14 mouse cellular contexts compared by ENCODE assay signal in the genomic region with DNA sequence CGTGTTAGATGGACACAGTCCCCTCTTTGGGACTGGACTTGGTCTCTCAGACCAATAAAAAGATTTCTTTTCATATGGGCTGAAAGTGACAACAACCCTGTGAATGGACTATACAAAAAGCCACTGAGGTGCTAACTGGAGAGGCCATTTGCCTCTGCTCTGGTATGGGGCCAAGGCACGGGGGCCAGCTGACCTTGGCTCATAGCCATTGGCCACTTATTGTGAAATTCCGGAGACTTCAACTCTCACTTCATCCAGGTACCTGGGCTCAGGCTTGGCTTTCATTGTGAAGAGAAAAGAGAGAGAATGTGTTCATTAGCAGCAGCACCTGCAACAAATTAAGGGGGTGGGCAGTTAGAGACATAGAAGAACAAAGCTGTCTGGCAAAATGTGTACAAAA.
"Had no signal": no experiment of that assay in that cellular context is flagged by ENCODE, and none has a peak within 500 bp of the region (broad histone marks: within the 10 kb centered on the region; RNA-seq: fewer than 3 reads in every experiment).

No protein-coding gene starts in this region.

- H3K4me3 ChIP-seq: left cerebral cortex, adult 2 months; limb, embryonic 15.5 days; liver, embryonic 15.5 days; lung, embryonic 15.5 days; midbrain, embryonic 12.5 days had no signal

- H3K36me3 ChIP-seq: limb, embryonic 15.5 days; liver, embryonic 15.5 days; lung, embryonic 15.5 days had no signal

- H3K9ac ChIP-seq: limb, embryonic 15.5 days; liver, embryonic 15.5 days; lung, embryonic 15.5 days; midbrain, embryonic 12.5 days had no signal

- DNase-seq: kidney, adult 8-10 months; kidney, postnatal 25 days; lung, postnatal 4 days; right cerebral cortex, postnatal 25 days; thymus, adult 2 months; thymus, postnatal 36 days had no signal

- H3K9me3 ChIP-seq: limb, embryonic 15.5 days; liver, embryonic 15.5 days; lung, embryonic 15.5 days; midbrain, embryonic 12.5 days had no signal

- H3K27ac ChIP-seq: left cerebral cortex, adult 2 months; limb, embryonic 15.5 days; liver, embryonic 15.5 days; lung, embryonic 15.5 days; midbrain, embryonic 12.5 days; stomach, postnatal 0 days had no signal

- ATAC-seq: inflammation-experienced regulatory T-cells, adult 6 months; intestine, postnatal 0 days had no signal

- H3K4me2 ChIP-seq: limb, embryonic 15.5 days; liver, embryonic 15.5 days; lung, embryonic 15.5 days had no signal
